Mouse (Mus musculus) embryonic fibroblast, embryonic 13.5 days (primary cell): ENCODE measurements around the gene Tmem51.

Experiments
- CTCF ChIP-seq: IDR thresholded peaks from 2 replicates; pipeline ENCODE4 v1.5.1; 2011; ENCODE audit warnings: mild to moderate bottlenecking, control low read depth, low read length, moderate library complexity, borderline replicate concordance; ENCODE audit not compliant: insufficient read depth
- POLR2A ChIP-seq: IDR thresholded peaks from 2 replicates; pipeline ENCODE4 v1.6.1; 2011; ENCODE audit warnings: low read depth, mild to moderate bottlenecking, control low read depth, low read length, moderate library complexity

- TF ChIP-seq POLR2A (no peak), CTCF (no peak)
These were observed 33.9 kb upstream of the Tmem51 start for GRCm38 (mm10) chr4:142117993-142118392.
